Mouse (Mus musculus) limb, embryonic 14.5 days (tissue): ENCODE data around the gene D2hgdh. TPM values are rescaled to one million over a fixed set of nuclear protein-coding genes. Genes with fewer than 3 reads are reported as not detected.
"Not testable (repeated sequence)": the region's sequence is repeated elsewhere in the genome, so short reads cannot be mapped to it uniquely, and the experiment has no call there.

Experiments used
- ATAC-seq: fragments of 200-750 bp; cut with Nextera tagmentation; 2 replicates; pipeline ENCODE4 v1.8.0; 2017; ENCODE audit warnings: low read depth, moderate number of reproducible peaks, moderate TSS enrichment; ENCODE audit not compliant: low FRiP score
- DNase-seq: peaks from one replicate; pipeline ENCODE4 v3.0.0-alpha.2; 2015; ENCODE audit warnings: low spot score
- H3K27ac ChIP-seq: fragments of 300-500 bp; sonication (generic); replicated peaks from 2 replicates; pipeline ENCODE4 v1.5.1; 2014; ENCODE audit warnings: low read depth, mild to moderate bottlenecking, low read length, moderate library complexity, mixed read lengths
- H3K27me3 ChIP-seq: fragments of 300-500 bp; sonication (generic); 2 replicates; pipeline ENCODE4 v1.6.1; 2014; ENCODE audit warnings: low read length, mixed read lengths; ENCODE audit not compliant: control insufficient read depth, insufficient read depth
- H3K36me3 ChIP-seq: fragments of 300-500 bp; sonication (generic); 2 replicates; pipeline ENCODE4 v1.6.1; 2014; ENCODE audit warnings: mild to moderate bottlenecking, low read length, moderate library complexity, mixed read lengths; ENCODE audit not compliant: control insufficient read depth, insufficient read depth
- H3K4me1 ChIP-seq: fragments of 300-500 bp; sonication (generic); 2 replicates; pipeline ENCODE4 v1.6.1; 2014; ENCODE audit warnings: antibody characterized with exemption, low read length, mixed read lengths; ENCODE audit not compliant: control insufficient read depth, insufficient read depth
- H3K4me2 ChIP-seq: fragments of 300-500 bp; sonication (generic); replicated peaks from 2 replicates; pipeline ENCODE4 v1.6.1; 2014; ENCODE audit warnings: low read depth, mild to moderate bottlenecking, low read length, moderate library complexity; ENCODE audit not compliant: severe bottlenecking
- H3K4me3 ChIP-seq: fragments of 300-500 bp; sonication (generic); replicated peaks from 2 replicates; pipeline ENCODE4 v1.5.1; 2014; ENCODE audit warnings: low read length
- H3K9ac ChIP-seq: fragments of 300-500 bp; sonication (generic); 2 replicates; pipeline ENCODE4 v1.6.1; 2014; ENCODE audit warnings: mild to moderate bottlenecking, low read depth, low read length, moderate library complexity; ENCODE audit not compliant: severe bottlenecking
- H3K9me3 ChIP-seq: fragments of 300-500 bp; sonication (generic); 2 replicates; pipeline ENCODE4 v1.6.1; 2016; ENCODE audit warnings: low read length; ENCODE audit not compliant: control insufficient read depth
- WGBS: fragments of 180-500 bp; shearing (Covaris S2); extraction: QIAGEN DNeasy Blood & Tissue Kit; methylation state at CpG from one replicate; pipeline ENCODE4 v1.1.7; 2014; 5-methylcytosine and 5-hydroxymethylcytosine counted together
- polyA plus RNA-seq, 2 experiments: library from polyadenylated mRNA; depleted of rRNA in 1 of 2; stranded (reverse) in 1 of 2; unstranded in 1 of 2; fragments of >200 nt; fragmentation: Nextera tagmentation in 1 of 2; extraction: Ambion mirVana in 1 of 2; gene quantifications; 2 replicates each; pipeline versions ENCODE4 v1.2.1 to v1.2.3; 2012 to 2014

Gene D2hgdh
- polyA plus RNA-seq, 2 experiments: 13.2 to 25.1 TPM

DNA sequence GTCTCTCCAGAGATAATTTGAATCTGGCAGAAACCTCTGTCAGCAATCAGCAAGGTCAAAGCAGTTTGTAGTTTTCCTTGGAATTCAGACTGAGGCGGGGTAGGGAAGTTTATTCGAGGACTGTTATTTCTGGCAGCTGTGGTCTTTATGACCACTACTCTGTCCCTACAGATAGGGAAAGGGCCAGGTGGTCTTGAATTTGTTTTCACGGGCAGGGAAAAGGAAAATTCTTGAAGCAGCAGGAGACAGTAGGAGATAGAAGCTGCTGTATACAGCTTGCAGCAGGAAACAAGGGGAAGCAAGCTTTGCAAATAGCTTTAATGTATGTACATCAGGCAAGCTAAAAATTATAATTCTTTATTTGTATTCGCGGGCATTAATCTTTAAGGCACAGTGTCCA is 76.6 kb downstream of the D2hgdh start:
- ATAC-seq: peak; percentile 30; the same call in 1 of the 2 replicates
- not testable (repeated sequence) for H3K9ac ChIP-seq, H3K36me3 ChIP-seq, H3K9me3 ChIP-seq, H3K4me3 ChIP-seq, DNase-seq, H3K27me3 ChIP-seq, H3K27ac ChIP-seq, H3K4me2 ChIP-seq, H3K4me1 ChIP-seq
- WGBS: 25% methylated on average over 2 of the region's 5 CpGs

Other genes with a start within 250 kb of the D2hgdh start
- gene Stk25, start 166.2 kb upstream of the D2hgdh start, polyA plus RNA-seq (2012; rRNA removed): 248 and 275 TPM in 2 replicates
- gene Stk25, start 166.2 kb upstream of the D2hgdh start, polyA plus RNA-seq (2014; fragmentation: Nextera tagmentation; extraction: Ambion mirVana): 204 and 217 TPM in 2 replicates
- gene Bok, start 139.2 kb upstream of the D2hgdh start, polyA plus RNA-seq (2012; rRNA removed): 19.2 and 24.6 TPM in 2 replicates
- 31.6 and 34.9 TPM in 2 replicates for gene Bok, start 139.2 kb upstream of the D2hgdh start, polyA plus RNA-seq (2014; fragmentation: Nextera tagmentation; extraction: Ambion mirVana)
- gene Atg4b, start 73.4 kb upstream of the D2hgdh start, polyA plus RNA-seq (2012; rRNA removed): 59.1 and 77.8 TPM in 2 replicates
- gene Atg4b, start 73.4 kb upstream of the D2hgdh start, polyA plus RNA-seq (2014; fragmentation: Nextera tagmentation; extraction: Ambion mirVana): 81.8 and 94.0 TPM in 2 replicates
- gene Thap4, start 70.0 kb upstream of the D2hgdh start, polyA plus RNA-seq (2012; rRNA removed): 59.4 and 62.6 TPM in 2 replicates
- 52.3 and 53.3 TPM in 2 replicates for gene Thap4, start 70.0 kb upstream of the D2hgdh start, polyA plus RNA-seq (2014; fragmentation: Nextera tagmentation; extraction: Ambion mirVana)
- gene Dtymk, start 23.0 kb upstream of the D2hgdh start, polyA plus RNA-seq (2012; rRNA removed): 279 and 285 TPM in 2 replicates
- 234 and 246 TPM in 2 replicates for gene Dtymk, start 23.0 kb upstream of the D2hgdh start, polyA plus RNA-seq (2014; fragmentation: Nextera tagmentation; extraction: Ambion mirVana)
- gene Ing5, start 20.9 kb upstream of the D2hgdh start, polyA plus RNA-seq (2012; rRNA removed): 14.1 and 15.1 TPM in 2 replicates
- gene Ing5, start 20.9 kb upstream of the D2hgdh start, polyA plus RNA-seq (2014; fragmentation: Nextera tagmentation; extraction: Ambion mirVana): 9.9 and 11.7 TPM in 2 replicates
- gene Gal3st2, start 36.4 kb downstream of the D2hgdh start, polyA plus RNA-seq (2012; rRNA removed): 0.23 and 0.54 TPM in 2 replicates
- 0.08 TPM in 1 of 2 replicates, not detected in the other for gene Gal3st2, start 36.4 kb downstream of the D2hgdh start, polyA plus RNA-seq (2014; fragmentation: Nextera tagmentation; extraction: Ambion mirVana)
- gene Gal3st2b, start 93.4 kb downstream of the D2hgdh start, polyA plus RNA-seq (2012; rRNA removed): 0.18 and 0.50 TPM in 2 replicates
- 0.14 TPM in 1 of 2 replicates, not detected in the other for gene Gal3st2b, start 93.4 kb downstream of the D2hgdh start, polyA plus RNA-seq (2014; fragmentation: Nextera tagmentation; extraction: Ambion mirVana)
- gene Gal3st2c, start 165.6 kb downstream of the D2hgdh start, polyA plus RNA-seq (2012; rRNA removed): under 0.01 TPM in 1 of 2 replicates, not detected in the other
- not detected in 2 replicates for gene Gal3st2c, start 165.6 kb downstream of the D2hgdh start, polyA plus RNA-seq (2014; fragmentation: Nextera tagmentation; extraction: Ambion mirVana)
- 0.04 TPM in 1 of 2 replicates, not detected in the other for gene Neu4, start 195.5 kb downstream of the D2hgdh start, polyA plus RNA-seq (2012; rRNA removed)
- gene Neu4, start 195.5 kb downstream of the D2hgdh start, polyA plus RNA-seq (2014; fragmentation: Nextera tagmentation; extraction: Ambion mirVana): not detected in 2 replicates
- 0.09 and 0.31 TPM in 2 replicates for gene Pdcd1, start 227.6 kb downstream of the D2hgdh start, polyA plus RNA-seq (2012; rRNA removed)
- gene Pdcd1, start 227.6 kb downstream of the D2hgdh start, polyA plus RNA-seq (2014; fragmentation: Nextera tagmentation; extraction: Ambion mirVana): 0.50 TPM in 1 of 2 replicates, not detected in the other